Mouse (Mus musculus): ENCODE measurements at regions not wholly inside any gene's neighbourhood (a gene's known extent, or its start where the extent isn't known, plus 50 kb on each side); places are given as distances from the start of the nearest gene placed in this dataset.
A peak's percentile ranks its signal among the peaks of the same experiment; 100 is the strongest.

- Histone ChIP-seq H3K4me1 (no peaks in the 10 kb centered on the region), H3K27me3 (no peaks in the 10 kb centered on the region), H3K27ac (no peak overlapping the region), H3K4me3 (replicated peaks) (no peak overlapping the region), H3K4me2 (no peak overlapping the region), H3K9ac (no peak overlapping the region), H3K9me3 (replicated peaks) (no peaks in the 10 kb centered on the region), H3K36me3 (no peaks in the 10 kb centered on the region)
- no peak for ATAC-seq (replicated peaks; ENCODE audit: low FRiP score)
- WGBS, result 77% methylated on average over 3 of the region's 3 CpGs
Measured at GRCm38 (mm10) chr17:75795772-75796171, 244.0 kb upstream of the Fam98a start.

DNA sequence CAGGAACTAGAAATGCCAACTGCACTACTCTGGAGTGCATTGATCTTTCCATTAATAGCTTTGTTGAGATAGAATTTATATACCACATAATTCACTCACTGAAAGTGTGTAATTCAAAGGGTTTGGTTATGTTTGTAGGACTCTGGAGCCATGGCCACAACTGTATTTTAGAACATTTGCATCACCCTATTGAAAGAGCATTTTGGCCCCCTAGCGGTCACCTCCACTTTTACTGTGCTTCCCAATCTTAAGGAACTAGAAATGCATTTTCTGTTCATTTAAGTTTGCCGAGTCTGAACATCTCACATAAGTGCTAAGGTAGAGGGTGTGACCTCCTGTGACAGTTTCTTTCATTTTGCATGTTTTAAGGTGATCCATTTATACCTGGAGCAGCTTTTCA is 228.0 kb upstream of the Fam98a start:
- Histone ChIP-seq H3K27ac (no peak overlapping the region), H3K36me3 (no peaks in the 10 kb centered on the region), H3K4me3 (replicated peaks) (no peak overlapping the region), H3K4me2 (no peak overlapping the region), H3K9ac (no peak overlapping the region), H3K4me1 (no peaks in the 10 kb centered on the region), H3K9me3 (replicated peaks) (no peaks in the 10 kb centered on the region), H3K27me3 (no peaks in the 10 kb centered on the region)
- ATAC-seq (replicated peaks; ENCODE audit: low FRiP score), result no peak
- 50% methylated on average over 2 of the region's 2 CpGs for WGBS

- no peak overlapping the region for H3K4me2 ChIP-seq
- WGBS, result 52% methylated on average over 7 of the region's 7 CpGs
- no peaks in the 10 kb centered on the region for H3K36me3 ChIP-seq
- no peak overlapping the region for H3K4me3 ChIP-seq (replicated peaks)
- no peaks in the 10 kb centered on the region for H3K9me3 ChIP-seq (replicated peaks)
- no peak for ATAC-seq (replicated peaks; ENCODE audit: low FRiP score)
- no peak overlapping the region for H3K9ac ChIP-seq
- no peak overlapping the region for H3K27ac ChIP-seq
- H3K4me1 ChIP-seq, result no peaks in the 10 kb centered on the region
- no peaks in the 10 kb centered on the region for H3K27me3 ChIP-seq
Measured at GRCm38 (mm10) chr17:75776611-75777010, 224.9 kb upstream of the Fam98a start.

DNA sequence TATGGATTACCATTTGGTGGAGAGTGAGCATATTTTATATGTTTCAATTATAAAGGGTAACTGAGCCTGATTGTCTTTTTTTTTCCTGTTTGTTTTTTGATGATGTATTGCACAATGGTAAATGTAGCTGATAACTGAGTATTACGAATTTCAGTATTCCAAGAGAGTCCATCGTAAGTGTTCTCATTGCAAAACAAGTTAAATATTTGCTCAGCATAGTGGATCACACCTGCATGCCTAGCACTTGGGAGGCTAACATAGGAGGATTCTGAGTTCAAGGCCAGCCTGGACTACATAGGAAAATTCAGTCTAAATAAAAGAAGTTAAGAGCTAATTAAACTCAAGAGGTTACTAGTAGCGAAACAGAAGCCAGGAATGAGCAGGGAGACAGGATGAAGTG is 223.8 kb upstream of the Fam98a start:
- no peak overlapping the region for H3K27ac ChIP-seq
- 89% methylated on average over 3 of the region's 3 CpGs for WGBS
- H3K9ac ChIP-seq, result no peak overlapping the region
- H3K4me1 ChIP-seq, result no peaks in the 10 kb centered on the region
- no peaks in the 10 kb centered on the region for H3K9me3 ChIP-seq (replicated peaks)
- H3K27me3 ChIP-seq, result no peaks in the 10 kb centered on the region
- no peak for ATAC-seq (replicated peaks; ENCODE audit: low FRiP score)
- H3K36me3 ChIP-seq, result no peaks in the 10 kb centered on the region
- H3K4me3 ChIP-seq (replicated peaks), result no peak overlapping the region
- no peak overlapping the region for H3K4me2 ChIP-seq

GRCm38 (mm10) chr17:75772861-75773260 is 221.1 kb upstream of the Fam98a start:
- no peak for ATAC-seq (replicated peaks; ENCODE audit: low FRiP score)
- no peak overlapping the region for H3K9ac ChIP-seq
- no peaks in the 10 kb centered on the region for H3K36me3 ChIP-seq

DNA sequence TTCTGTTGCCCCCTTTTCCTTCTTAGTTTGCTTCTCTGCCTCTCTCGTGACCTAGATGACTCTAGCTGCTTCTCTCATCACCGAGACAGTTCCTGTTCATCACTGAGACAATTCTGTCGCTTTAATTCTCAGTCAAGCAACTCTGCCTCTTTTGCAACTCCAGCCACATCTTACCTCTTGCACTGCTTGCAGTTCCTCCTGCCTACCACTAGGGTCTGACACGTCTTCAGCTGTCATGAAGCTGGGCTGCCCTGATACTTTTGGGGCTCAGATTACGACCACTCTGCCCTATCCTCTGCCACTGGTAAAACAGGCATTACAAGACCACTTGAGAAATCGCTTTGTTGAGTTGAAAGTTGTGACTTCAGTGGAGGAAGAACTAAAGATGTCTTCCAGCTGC is 216.9 kb upstream of the Fam98a start:
- WGBS, result 88% methylated on average over 6 of the region's 6 CpGs
- ATAC-seq (replicated peaks; ENCODE audit: low FRiP score), result no peak
- no peak overlapping the region for H3K27ac ChIP-seq

More at GRCm38 (mm10) chr17:75772861-75773260, 221.1 kb upstream of the Fam98a start:
- Histone ChIP-seq H3K27me3 (no peaks in the 10 kb centered on the region), H3K4me2 (no peak overlapping the region), H3K4me1 (no peaks in the 10 kb centered on the region), H3K4me3 (replicated peaks) (no peak overlapping the region), H3K9me3 (replicated peaks) (0 out of 2 replicates have a peak, but pooled peaks cover 3% of the 10 kb centered on the region), H3K27ac (no peak overlapping the region)

DNA sequence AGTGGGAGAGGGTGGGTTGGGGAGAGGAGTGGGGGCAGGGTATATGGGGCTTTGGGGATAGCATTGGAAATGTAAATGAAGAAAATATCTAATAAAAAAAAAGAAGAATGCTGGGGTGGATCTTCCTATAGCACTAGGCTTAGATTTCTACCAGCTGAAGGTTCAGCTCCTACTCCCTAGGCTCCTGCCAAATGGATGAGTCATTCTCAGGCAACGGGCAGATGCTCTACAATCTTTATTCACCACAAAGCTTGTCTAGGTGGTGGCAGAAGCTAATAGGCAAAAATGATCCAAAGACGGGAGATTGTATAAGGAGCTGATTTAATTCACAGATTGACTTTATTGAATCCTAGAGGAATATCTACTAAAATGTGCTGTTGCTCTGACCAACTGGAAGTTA is 211.6 kb upstream of the Fam98a start:
- no peak for ATAC-seq (replicated peaks; ENCODE audit: low FRiP score)
- WGBS, result 92% methylated on average over 2 of the region's 2 CpGs
- H3K9ac ChIP-seq, result no peak overlapping the region

More for the DNA sequence above, 216.9 kb upstream of the Fam98a start:
- no peak overlapping the region for H3K4me3 ChIP-seq (replicated peaks)
- no peak overlapping the region for H3K9ac ChIP-seq
- H3K4me2 ChIP-seq, result no peak overlapping the region
- H3K9me3 ChIP-seq (replicated peaks), result 0 out of 2 replicates have a peak, but pooled peaks cover 3% of the 10 kb centered on the region
- no peaks in the 10 kb centered on the region for H3K4me1 ChIP-seq
- H3K36me3 ChIP-seq, result no peaks in the 10 kb centered on the region
- no peaks in the 10 kb centered on the region for H3K27me3 ChIP-seq

DNA sequence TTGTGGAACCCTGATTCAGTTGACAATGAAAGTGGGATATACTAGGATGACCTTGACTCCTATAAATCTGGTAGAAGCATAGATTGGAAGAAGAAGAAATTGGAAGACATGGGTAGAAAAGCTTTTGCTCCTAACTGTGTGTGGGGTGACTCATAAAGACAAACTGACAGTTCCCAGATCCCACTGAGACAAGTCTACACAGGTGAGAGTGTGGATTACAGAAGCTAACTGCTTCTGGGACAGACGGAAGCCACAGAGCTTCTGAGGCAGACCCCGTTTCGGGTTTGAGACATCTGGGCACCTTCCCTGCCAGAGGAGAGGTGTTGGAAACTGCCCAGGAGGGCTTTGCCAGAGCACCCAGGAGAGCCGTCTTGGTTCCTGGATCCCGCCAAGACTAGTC is 204.7 kb upstream of the Fam98a start:
- 91% methylated on average over 5 of the region's 5 CpGs for WGBS
- no peak for ATAC-seq (replicated peaks; ENCODE audit: low FRiP score)

More for the DNA sequence above, 211.6 kb upstream of the Fam98a start:
- Histone ChIP-seq H3K4me3 (replicated peaks) (no peak overlapping the region), H3K4me1 (no peaks in the 10 kb centered on the region), H3K4me2 (no peak overlapping the region), H3K27me3 (no peaks in the 10 kb centered on the region), H3K9me3 (replicated peaks) (no peaks in the 10 kb centered on the region), H3K27ac (no peak overlapping the region), H3K36me3 (no peaks in the 10 kb centered on the region)

GRCm38 (mm10) chr17:75716458-75716857 is 164.7 kb upstream of the Fam98a start:
- H3K27ac ChIP-seq, result no peak overlapping the region
- H3K36me3 ChIP-seq, result no peaks in the 10 kb centered on the region
- H3K9ac ChIP-seq, result no peak overlapping the region
- no peaks in the 10 kb centered on the region for H3K27me3 ChIP-seq
- no peaks in the 10 kb centered on the region for H3K9me3 ChIP-seq (replicated peaks)
- 90% methylated on average over 4 of the region's 4 CpGs for WGBS
- no peak for ATAC-seq (replicated peaks; ENCODE audit: low FRiP score)
- H3K4me1 ChIP-seq, result no peaks in the 10 kb centered on the region
- no peak overlapping the region for H3K4me3 ChIP-seq (replicated peaks)
- H3K4me2 ChIP-seq, result no peak overlapping the region

More for the DNA sequence above, 204.7 kb upstream of the Fam98a start:
- Histone ChIP-seq H3K27me3 (no peaks in the 10 kb centered on the region), H3K9me3 (replicated peaks) (no peaks in the 10 kb centered on the region), H3K4me1 (no peaks in the 10 kb centered on the region), H3K36me3 (no peaks in the 10 kb centered on the region), H3K4me3 (replicated peaks) (no peak overlapping the region), H3K27ac (no peak overlapping the region), H3K9ac (no peak overlapping the region), H3K4me2 (no peak overlapping the region)

GRCm38 (mm10) chr17:75714578-75714977 is 162.8 kb upstream of the Fam98a start:
- no peaks in the 10 kb centered on the region for H3K4me1 ChIP-seq
- no peak for ATAC-seq (replicated peaks; ENCODE audit: low FRiP score)
- no peaks in the 10 kb centered on the region for H3K27me3 ChIP-seq

GRCm38 (mm10) chr17:75714059-75714458 is 162.3 kb upstream of the Fam98a start:
- Histone ChIP-seq H3K36me3 (no peaks in the 10 kb centered on the region), H3K27me3 (no peaks in the 10 kb centered on the region), H3K4me3 (replicated peaks) (no peak overlapping the region), H3K27ac (no peak overlapping the region), H3K4me2 (no peak overlapping the region), H3K9ac (no peak overlapping the region), H3K4me1 (no peaks in the 10 kb centered on the region), H3K9me3 (replicated peaks) (no peaks in the 10 kb centered on the region)
- ATAC-seq (replicated peaks; ENCODE audit: low FRiP score), result no peak
- WGBS, result 84% methylated on average over 1 of the region's 1 CpGs

More at GRCm38 (mm10) chr17:75714578-75714977, 162.8 kb upstream of the Fam98a start:
- Histone ChIP-seq H3K36me3 (no peaks in the 10 kb centered on the region), H3K27ac (no peak overlapping the region), H3K4me2 (no peak overlapping the region), H3K4me3 (replicated peaks) (no peak overlapping the region), H3K9me3 (replicated peaks) (no peaks in the 10 kb centered on the region), H3K9ac (no peak overlapping the region)

- 88% methylated on average over 4 of the region's 4 CpGs for WGBS
- H3K27ac ChIP-seq, result no peak overlapping the region
- H3K27me3 ChIP-seq, result no peaks in the 10 kb centered on the region
- H3K4me1 ChIP-seq, result peaks cover 12% of the 10 kb centered on the region
- ATAC-seq (replicated peaks; ENCODE audit: low FRiP score), result no peak
- no peaks in the 10 kb centered on the region for H3K36me3 ChIP-seq
- no peak overlapping the region for H3K4me3 ChIP-seq (replicated peaks)
- no peak overlapping the region for H3K4me2 ChIP-seq
- no peak overlapping the region for H3K9ac ChIP-seq
- H3K9me3 ChIP-seq (replicated peaks), result no peaks in the 10 kb centered on the region
Measured at GRCm38 (mm10) chr17:75707687-75708086, 155.9 kb upstream of the Fam98a start.

DNA sequence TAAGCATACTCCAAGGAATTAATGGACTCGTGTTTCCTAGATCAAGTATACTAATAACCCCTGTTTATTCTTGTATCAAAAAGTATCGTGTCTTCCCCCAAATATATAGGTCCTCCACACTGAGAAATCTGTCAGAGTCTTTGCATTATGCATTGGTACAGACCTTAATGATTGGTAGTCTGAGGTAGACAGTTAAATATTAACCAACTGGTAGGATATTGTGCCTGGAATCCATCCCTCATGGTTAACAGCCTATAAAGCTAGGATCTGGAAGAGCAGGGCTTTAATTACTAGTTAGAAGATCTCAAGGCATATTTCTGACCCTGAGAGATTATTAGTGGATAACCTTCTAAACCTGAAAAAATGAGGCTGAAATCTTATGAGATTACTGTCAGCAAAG is 153.6 kb upstream of the Fam98a start:
- H3K4me3 ChIP-seq (replicated peaks), result no peak overlapping the region
- peak; percentile 63; the same call in 1 of the 2 replicates for ATAC-seq (replicated peaks; ENCODE audit: low FRiP score)
- no peaks in the 10 kb centered on the region for H3K36me3 ChIP-seq
- H3K27me3 ChIP-seq, result no peaks in the 10 kb centered on the region
- no peak overlapping the region for H3K9ac ChIP-seq
- WGBS, result 71% methylated on average over 2 of the region's 2 CpGs
- H3K4me2 ChIP-seq, result no peak overlapping the region
- H3K27ac ChIP-seq, result no peak overlapping the region
- peaks cover 12% of the 10 kb centered on the region for H3K4me1 ChIP-seq
- no peaks in the 10 kb centered on the region for H3K9me3 ChIP-seq (replicated peaks)
